Mouse (Mus musculus) midbrain, embryonic 10.5 days (tissue): ENCODE results near the gene Bcl2l13. TPM values are rescaled to one million over a fixed set of nuclear protein-coding genes. Genes with fewer than 3 reads are reported as not detected.

ENCODE experiments used
- DNase-seq: peaks from one replicate; pipeline ENCODE4 v3.0.0-alpha.2; 2017; ENCODE audit warnings: low spot score
- H3K27ac ChIP-seq: fragments of 300-500 bp; sonication (generic); replicated peaks from 2 replicates; pipeline ENCODE4 v1.5.1; 2016; ENCODE audit warnings: mild to moderate bottlenecking
- H3K27me3 ChIP-seq: fragments of 300-500 bp; sonication (generic); 2 replicates; pipeline ENCODE4 v1.6.1; 2016; ENCODE audit warnings: low read depth, mild to moderate bottlenecking; ENCODE audit not compliant: poor library complexity, severe bottlenecking
- H3K36me3 ChIP-seq: fragments of 300-500 bp; sonication (generic); 2 replicates; pipeline ENCODE4 v1.6.1; 2016; ENCODE audit warnings: mild to moderate bottlenecking, moderate library complexity
- H3K4me1 ChIP-seq: fragments of 300-500 bp; sonication (generic); 2 replicates; pipeline ENCODE4 v1.6.1; 2016
- H3K4me3 ChIP-seq: fragments of 300-500 bp; sonication (generic); 2 replicates; pipeline ENCODE4 v1.5.1; 2016; ENCODE audit warnings: mild to moderate bottlenecking, moderate library complexity
- H3K9me3 ChIP-seq: fragments of 300-500 bp; sonication (generic); replicated peaks from 2 replicates; pipeline ENCODE4 v1.6.1; 2016; ENCODE audit warnings: mild to moderate bottlenecking
- WGBS: fragments of 180-500 bp; shearing (Covaris S2); methylation state at CpG from one replicate; pipeline ENCODE4 v1.1.7; 2016; 5-methylcytosine and 5-hydroxymethylcytosine counted together
- polyA plus RNA-seq: library from polyadenylated mRNA; unstranded; fragments of >200 nt; fragmentation: Nextera tagmentation; extraction: Ambion mirVana; gene quantifications from 2 replicates; pipeline ENCODE4 v1.2.1, GENCODE M21; 2016

Bcl2l13 gene
- polyA plus RNA-seq: 46.6 and 48.9 TPM in 2 replicates

DNA sequence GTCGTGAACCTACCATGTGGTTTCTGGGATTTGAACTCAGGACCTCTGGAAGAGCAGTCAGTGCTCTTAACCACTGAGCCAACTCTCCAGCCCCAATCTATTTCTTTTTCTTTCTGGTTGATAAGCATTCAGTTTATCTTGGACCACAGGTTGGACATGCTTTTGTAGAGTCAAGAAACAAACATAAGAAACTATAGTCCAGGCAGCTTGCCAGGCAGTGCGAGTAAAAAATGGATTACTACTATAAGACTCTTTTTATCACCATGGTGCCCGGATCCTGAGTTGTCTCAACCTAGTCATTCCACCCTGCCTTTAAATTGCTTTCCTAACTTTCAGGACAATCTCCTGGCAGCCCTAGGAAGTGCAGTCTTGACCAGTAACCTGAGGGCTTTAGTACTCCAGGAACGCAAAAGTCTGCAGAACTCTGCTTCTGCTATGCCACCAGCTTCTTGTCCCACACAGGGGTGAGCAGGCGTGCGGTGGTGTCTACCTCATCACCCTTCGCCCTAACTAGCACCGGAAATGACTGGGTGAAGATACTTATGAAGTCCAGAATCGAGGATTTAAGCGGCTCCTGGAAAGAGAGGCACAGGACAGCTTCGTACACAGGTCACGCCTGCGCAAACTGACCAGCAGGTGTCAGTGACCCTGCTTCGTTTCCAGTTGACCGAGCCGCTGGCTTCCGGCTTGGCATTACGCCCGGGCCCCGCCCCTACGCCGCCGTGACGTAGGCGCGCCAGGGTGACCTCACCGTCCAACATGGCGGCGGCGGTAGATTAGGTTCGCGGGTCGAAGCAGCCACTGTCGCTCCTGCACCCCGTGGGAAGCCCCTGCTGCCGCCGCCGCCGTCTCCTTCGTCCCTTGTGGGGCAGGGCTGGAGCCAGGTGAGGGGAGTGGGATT is at the start of gene Bcl2l13:
Gene Bcl2l13 (plus strand): TSS at position 739 of the 901 bp plus-strand sequence.
- peak; percentile 97 for DNase-seq
- Histone ChIP-seq H3K4me3 (peak within 1 kb of the TSS; percentile 93), H3K27me3 (no peaks in the 10 kb centered on the region), H3K27ac (peak within 1 kb of the TSS; percentile 98), H3K4me1 (peaks cover 17% of the 10 kb centered on the region), H3K9me3 (no peaks in the 10 kb centered on the region), H3K36me3 (peaks cover 25% of the 10 kb centered on the region)
- WGBS: 6% methylated on average over 40 of the region's 40 CpGs

DNA sequence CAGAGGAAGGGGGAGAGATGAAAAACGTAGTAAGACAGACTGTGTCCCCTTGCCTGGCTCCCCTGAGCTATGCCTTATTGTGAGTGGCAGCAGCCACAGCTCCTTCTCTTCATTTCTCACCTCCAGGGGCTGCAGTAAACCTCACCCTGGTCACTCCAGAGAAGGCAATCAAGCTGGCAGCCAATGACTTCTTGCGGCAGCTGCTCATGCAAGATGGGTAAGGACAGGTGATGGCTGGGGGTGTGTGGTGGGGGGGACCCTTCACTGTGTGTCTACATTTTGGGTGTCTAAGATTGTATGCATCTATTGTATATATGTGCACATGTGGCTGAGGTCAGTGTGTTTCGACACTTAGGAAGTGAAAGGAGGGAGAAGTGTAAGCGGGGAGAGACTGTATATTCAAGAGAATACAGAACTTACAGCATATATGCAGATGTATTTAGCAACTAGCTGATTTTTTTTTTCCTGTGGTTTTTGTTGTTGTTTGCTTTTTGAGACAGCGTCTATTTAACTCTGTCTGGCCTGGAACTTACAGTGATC is 47.9 kb upstream of the Bcl2l13 start:
- H3K27me3 ChIP-seq: no peaks in the 10 kb centered on the region
- no peaks in the 10 kb centered on the region for H3K9me3 ChIP-seq
- no peak overlapping the region for H3K4me3 ChIP-seq
- H3K27ac ChIP-seq: no peak overlapping the region
- H3K36me3 ChIP-seq: peaks cover 22% of the 10 kb centered on the region
- no peak for DNase-seq
- WGBS: 83% methylated on average over 5 of the region's 5 CpGs
- H3K4me1 ChIP-seq: peaks cover 12% of the 10 kb centered on the region

GRCm38 (mm10) chr6:120788904-120789303 is 47.1 kb upstream of the Bcl2l13 start:
- no peaks in the 10 kb centered on the region for H3K9me3 ChIP-seq
- no peak for DNase-seq
- H3K36me3 ChIP-seq: peaks cover 29% of the 10 kb centered on the region
- no peaks in the 10 kb centered on the region for H3K27me3 ChIP-seq
- peaks cover 12% of the 10 kb centered on the region for H3K4me1 ChIP-seq
- no peak overlapping the region for H3K4me3 ChIP-seq
- H3K27ac ChIP-seq: no peak overlapping the region

- no peak overlapping the region for H3K27ac ChIP-seq
- H3K4me3 ChIP-seq: no peak overlapping the region
- H3K4me1 ChIP-seq: peaks cover 5% of the 10 kb centered on the region
- no peak for DNase-seq
- peaks cover 42% of the 10 kb centered on the region for H3K36me3 ChIP-seq
- H3K9me3 ChIP-seq: no peaks in the 10 kb centered on the region
- WGBS: 91% methylated on average over 10 of the region's 11 CpGs
- H3K27me3 ChIP-seq: no peaks in the 10 kb centered on the region
Measured at GRCm38 (mm10) chr6:120790153-120790552, 45.9 kb upstream of the Bcl2l13 start.

DNA sequence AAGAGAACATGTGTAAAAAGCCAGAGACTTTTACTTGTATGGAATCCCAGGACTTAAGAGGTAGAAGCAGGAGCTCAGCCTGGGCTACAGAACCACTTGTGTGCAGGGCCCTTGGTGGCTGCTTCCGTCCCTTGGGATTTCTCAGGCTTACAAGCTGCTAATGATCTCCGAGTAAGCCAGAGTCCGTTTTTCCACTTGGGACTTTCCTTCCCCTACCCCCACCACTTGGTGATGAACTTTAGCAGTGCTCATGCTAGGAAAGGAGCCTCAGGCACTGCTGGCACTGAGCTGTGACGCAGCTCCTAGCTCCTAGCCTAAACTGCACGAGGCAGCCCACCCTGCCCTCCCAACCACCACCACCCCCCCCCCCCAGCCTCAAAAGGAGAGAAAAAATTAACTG is 45.3 kb upstream of the Bcl2l13 start:
- H3K4me1 ChIP-seq: peaks cover 4% of the 10 kb centered on the region
- DNase-seq: no peak
- no peak overlapping the region for H3K4me3 ChIP-seq
- no peak overlapping the region for H3K27ac ChIP-seq
- no peaks in the 10 kb centered on the region for H3K9me3 ChIP-seq
- WGBS: 87% methylated on average over 5 of the region's 5 CpGs
- H3K27me3 ChIP-seq: no peaks in the 10 kb centered on the region
- peaks cover 47% of the 10 kb centered on the region for H3K36me3 ChIP-seq

DNA sequence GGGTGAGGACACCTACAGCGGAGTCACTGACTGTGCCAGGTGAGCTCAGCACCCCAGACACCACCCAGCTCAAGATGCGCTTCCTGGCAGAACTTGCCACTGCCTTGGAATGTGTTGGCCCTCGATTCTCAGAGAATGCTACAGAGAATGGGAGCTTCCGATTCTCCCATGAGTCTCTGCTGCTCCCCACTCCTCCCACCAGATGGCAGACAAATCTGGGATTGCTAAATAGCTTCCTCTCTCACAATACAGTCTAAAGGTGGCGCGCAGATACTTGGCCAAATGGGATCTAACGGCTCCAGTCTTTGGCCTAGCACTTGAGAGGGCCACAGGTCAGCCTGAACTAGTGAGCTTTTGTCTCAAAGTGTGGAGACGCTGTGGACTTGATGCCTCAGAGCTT is 43.1 kb upstream of the Bcl2l13 start:
- H3K4me1 ChIP-seq: no peaks in the 10 kb centered on the region
- no peaks in the 10 kb centered on the region for H3K9me3 ChIP-seq
- no peak overlapping the region for H3K4me3 ChIP-seq
- 88% methylated on average over 8 of the region's 8 CpGs for WGBS
- no peaks in the 10 kb centered on the region for H3K27me3 ChIP-seq
- H3K36me3 ChIP-seq: peaks cover 70% of the 10 kb centered on the region
- no peak for DNase-seq
- H3K27ac ChIP-seq: no peak overlapping the region

DNA sequence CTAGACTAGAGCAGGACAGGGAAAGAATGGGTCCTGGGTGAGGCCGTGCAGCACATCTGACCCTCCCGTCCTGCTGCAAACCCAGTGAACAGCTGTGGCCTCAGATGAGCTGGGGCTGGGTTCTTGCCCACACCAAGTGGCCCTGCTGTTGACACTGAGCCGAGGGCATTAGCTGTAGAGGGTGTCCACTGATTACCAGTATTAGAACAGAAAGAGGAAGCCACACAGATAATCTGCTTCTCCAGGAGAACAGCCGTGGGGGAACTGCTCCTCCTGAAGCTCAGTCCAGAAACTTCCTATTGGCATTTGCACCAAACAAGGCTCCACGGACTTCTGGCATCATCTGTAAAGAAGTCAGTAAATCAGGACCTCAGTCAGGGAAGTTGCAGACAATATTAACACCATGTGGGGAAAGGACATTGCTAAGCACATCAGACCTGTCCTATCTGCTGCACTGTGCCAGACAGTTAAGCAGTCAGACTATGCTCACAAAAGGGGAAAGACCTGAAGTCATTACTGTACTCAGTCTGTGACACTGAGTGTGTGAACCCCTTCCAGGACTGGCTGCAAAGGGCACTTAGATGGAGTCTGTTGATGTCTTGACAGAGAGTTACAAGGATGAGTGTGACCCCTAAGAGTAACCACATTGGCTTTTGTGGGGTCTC is 40.5 kb upstream of the Bcl2l13 start:
- Histone ChIP-seq H3K36me3 (peaks cover 95% of the 10 kb centered on the region), H3K27me3 (no peaks in the 10 kb centered on the region), H3K27ac (no peak overlapping the region), H3K4me1 (no peaks in the 10 kb centered on the region), H3K4me3 (no peak overlapping the region), H3K9me3 (no peaks in the 10 kb centered on the region)
- WGBS: 91% methylated on average over 5 of the region's 5 CpGs
- no peak for DNase-seq

DNA sequence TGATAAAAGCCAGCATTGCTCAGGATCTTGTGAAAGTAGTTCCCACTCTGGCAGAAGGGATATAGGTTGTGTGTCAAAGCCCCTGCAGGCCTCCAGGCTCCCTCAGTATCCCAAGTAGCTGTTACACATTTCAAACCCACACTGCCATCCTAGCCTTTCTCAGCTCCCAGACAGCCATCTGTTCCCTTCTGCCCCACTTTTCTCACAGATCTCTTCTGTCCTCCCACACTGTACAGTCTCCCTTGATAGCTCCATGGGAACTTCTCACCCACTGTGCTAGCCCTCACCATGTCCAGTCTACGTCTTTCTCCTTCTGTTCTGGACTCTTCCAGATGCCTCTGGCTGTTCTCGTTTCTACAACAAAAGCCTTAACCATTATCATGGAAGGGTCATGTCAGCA is 39.9 kb upstream of the Bcl2l13 start:
- Histone ChIP-seq H3K9me3 (no peaks in the 10 kb centered on the region), H3K27me3 (no peaks in the 10 kb centered on the region), H3K36me3 (peaks cover 98% of the 10 kb centered on the region), H3K27ac (no peak overlapping the region), H3K4me3 (no peak overlapping the region), H3K4me1 (no peaks in the 10 kb centered on the region)
- WGBS: 89% methylated on average over 2 of the region's 2 CpGs
- no peak for DNase-seq

DNA sequence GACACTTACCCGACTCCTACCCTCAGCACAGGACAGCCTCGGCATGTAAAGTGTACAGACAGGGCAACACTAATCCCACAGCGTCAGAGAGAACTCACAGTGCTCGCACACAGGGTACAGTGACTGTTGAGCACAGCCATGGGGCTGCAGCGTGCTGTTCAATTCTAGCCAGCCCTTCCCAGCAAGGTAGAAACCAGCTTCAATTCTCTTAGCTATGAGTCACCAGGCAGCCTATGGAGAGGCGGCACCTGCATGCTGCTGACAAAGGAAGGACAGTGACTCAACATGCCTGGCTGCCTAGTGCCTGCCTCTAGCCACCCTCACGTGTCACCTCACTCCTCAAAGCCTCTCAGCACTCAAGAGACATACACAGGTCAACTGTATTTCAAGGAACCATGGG is 38.0 kb upstream of the Bcl2l13 start:
- Histone ChIP-seq H3K27me3 (no peaks in the 10 kb centered on the region), H3K9me3 (no peaks in the 10 kb centered on the region), H3K27ac (no peak overlapping the region), H3K4me1 (no peaks in the 10 kb centered on the region), H3K4me3 (no peak overlapping the region), H3K36me3 (peaks cover 100% of the 10 kb centered on the region)
- no peak for DNase-seq
- 91% methylated on average over 7 of the region's 7 CpGs for WGBS

DNA sequence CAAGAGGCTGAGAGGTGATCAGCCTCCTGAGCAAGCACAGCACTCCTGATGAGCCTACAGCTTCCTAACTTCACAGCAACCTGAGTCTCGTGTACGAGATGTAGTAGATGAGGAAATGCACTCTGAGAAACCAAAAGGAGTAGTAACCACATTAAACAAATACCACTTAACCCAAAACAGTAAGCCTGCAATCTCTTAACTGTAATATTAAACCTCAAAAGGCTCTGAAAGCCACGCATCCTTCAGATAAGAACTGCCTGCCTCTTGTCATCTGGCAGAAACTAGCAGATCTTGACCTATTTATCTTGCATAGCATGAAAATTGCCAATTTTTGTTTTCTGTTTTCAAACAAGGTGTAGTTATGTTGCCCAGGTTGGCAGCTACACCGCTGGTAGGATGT is 37.1 kb upstream of the Bcl2l13 start:
- no peaks in the 10 kb centered on the region for H3K27me3 ChIP-seq
- no peak for DNase-seq
- H3K27ac ChIP-seq: no peak overlapping the region
- H3K9me3 ChIP-seq: no peaks in the 10 kb centered on the region
- H3K36me3 ChIP-seq: peaks cover 100% of the 10 kb centered on the region
- H3K4me3 ChIP-seq: no peak overlapping the region
- H3K4me1 ChIP-seq: no peaks in the 10 kb centered on the region
- 93% methylated on average over 4 of the region's 4 CpGs for WGBS

- Histone ChIP-seq H3K9me3 (no peaks in the 10 kb centered on the region), H3K36me3 (peaks cover 100% of the 10 kb centered on the region), H3K27me3 (no peaks in the 10 kb centered on the region), H3K27ac (no peak overlapping the region), H3K4me3 (no peak overlapping the region), H3K4me1 (no peaks in the 10 kb centered on the region)
- no peak for DNase-seq
- WGBS: 90% methylated on average over 4 of the region's 4 CpGs
Measured at GRCm38 (mm10) chr6:120799581-120800041, 36.4 kb upstream of the Bcl2l13 start.

GRCm38 (mm10) chr6:120806999-120807737 is 28.8 kb upstream of the Bcl2l13 start:
- H3K27me3 ChIP-seq: no peaks in the 10 kb centered on the region
- no peaks in the 10 kb centered on the region for H3K4me1 ChIP-seq
- DNase-seq: no peak
- peaks cover 99% of the 10 kb centered on the region for H3K36me3 ChIP-seq
- no peak overlapping the region for H3K4me3 ChIP-seq
- H3K27ac ChIP-seq: no peak overlapping the region
- 93% methylated on average over 5 of the region's 5 CpGs for WGBS
- no peaks in the 10 kb centered on the region for H3K9me3 ChIP-seq
